13 mouse cellular contexts compared by ENCODE assay signal in the genomic region with DNA sequence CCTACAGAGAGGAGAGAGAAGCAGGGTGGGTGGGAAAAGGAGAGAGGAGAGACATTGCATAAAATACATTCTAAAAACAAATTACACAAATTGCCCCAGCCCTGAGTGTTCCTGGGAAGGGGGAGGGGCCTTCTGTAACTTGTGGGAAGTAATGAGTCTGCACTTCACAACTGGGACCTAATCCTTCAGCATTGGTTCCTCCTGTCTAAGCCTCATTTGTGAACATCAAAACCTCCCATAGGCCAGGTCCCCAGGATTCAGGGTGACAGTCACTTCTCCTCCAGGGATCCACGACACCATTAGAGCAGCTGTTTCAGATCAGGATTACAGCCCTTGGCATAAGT.
DNase-seq lines count a peak whose midpoint lies in the region; ATAC-seq lines count a peak whose summit lies in the region.
"Had no signal": no experiment of that assay in that cellular context is flagged by ENCODE, and none has a peak within 500 bp of the region (broad histone marks: within the 10 kb centered on the region; RNA-seq: fewer than 3 reads in every experiment).

No protein-coding gene starts in this region.

- no peaks in the 10 kb centered on the region for H3K27me3 ChIP-seq in neural tube, embryonic 11.5 days (ENCODE audit: control insufficient read depth, insufficient read depth, low read length)
- peaks cover 8% of the 10 kb centered on the region for H3K27me3 ChIP-seq in hindbrain, embryonic 13.5 days
- H3K27me3 ChIP-seq in midbrain, embryonic 12.5 days, result peaks cover 41% of the 10 kb centered on the region
- H3K27me3 ChIP-seq: megakaryocyte, embryonic 14.5 days had no signal

- no peak overlapping the region for H3K4me3 ChIP-seq in neural tube, embryonic 11.5 days (ENCODE audit: low read depth, low read length)
- no peak overlapping the region for H3K4me3 ChIP-seq in hindbrain, embryonic 13.5 days
- no peak overlapping the region for H3K4me3 ChIP-seq in midbrain, embryonic 12.5 days
- H3K4me3 ChIP-seq: megakaryocyte, embryonic 14.5 days had no signal

- H3K9me3 ChIP-seq in neural tube, embryonic 11.5 days (ENCODE audit: control insufficient read depth, low read length), result no peaks in the 10 kb centered on the region
- no peaks in the 10 kb centered on the region for H3K9me3 ChIP-seq in hindbrain, embryonic 13.5 days
- no peaks in the 10 kb centered on the region for H3K9me3 ChIP-seq in midbrain, embryonic 12.5 days
- H3K9me3 ChIP-seq: megakaryocyte, embryonic 14.5 days had no signal

- WGBS in neural tube, embryonic 11.5 days, result 19% methylated on average over 1 of the region's 1 CpGs
- 31% methylated on average over 1 of the region's 1 CpGs for WGBS in hindbrain, embryonic 13.5 days
- WGBS in midbrain, embryonic 12.5 days, result 5% methylated on average over 1 of the region's 1 CpGs

- H3K9ac ChIP-seq in neural tube, embryonic 11.5 days (ENCODE audit: low read length), result no peak overlapping the region
- H3K9ac ChIP-seq in hindbrain, embryonic 13.5 days, result no peak overlapping the region
- H3K9ac ChIP-seq in midbrain, embryonic 12.5 days (replicated peaks), result no peak overlapping the region

- no peaks in the 10 kb centered on the region for H3K36me3 ChIP-seq in neural tube, embryonic 11.5 days (ENCODE audit: control insufficient read depth, insufficient read depth, low read length)
- H3K36me3 ChIP-seq in hindbrain, embryonic 13.5 days, result no peaks in the 10 kb centered on the region
- H3K36me3 ChIP-seq in midbrain, embryonic 12.5 days, result no peaks in the 10 kb centered on the region

- 0 out of 2 replicates have a peak, but pooled peaks cover 2% of the 10 kb centered on the region for H3K4me1 ChIP-seq in neural tube, embryonic 11.5 days (ENCODE audit: control insufficient read depth, insufficient read depth, low read length)
- peaks cover 17% of the 10 kb centered on the region for H3K4me1 ChIP-seq in hindbrain, embryonic 13.5 days (replicated peaks)
- peaks cover 20% of the 10 kb centered on the region for H3K4me1 ChIP-seq in midbrain, embryonic 12.5 days
- H3K4me1 ChIP-seq: megakaryocyte, embryonic 14.5 days had no signal

- no peak for DNase-seq in neural tube, embryonic 11.5 days (ENCODE audit: low spot score)
- no peak for DNase-seq in neural tube, embryonic 10.5 days (ENCODE audit: extremely low spot score, low spot score)
- no peak for DNase-seq in thymus, postnatal 4 days
- DNase-seq in right cerebral cortex, postnatal 14 days, result no peak
- no peak for DNase-seq in layer of hippocampus, adult 8-10 months (ENCODE audit: low spot score in 2 of 2)
- DNase-seq in layer of hippocampus, postnatal 14 days (ENCODE audit: low spot score in 2 of 2), result no peak
- DNase-seq: cerebellum, adult 9-10 months; gastrocnemius, postnatal 25 days; kidney, postnatal 10 days had no signal

- H3K4me2 ChIP-seq in neural tube, embryonic 11.5 days (ENCODE audit: low read depth), result peak overlapping the region; percentile 28
- peak overlapping the region; percentile 44 for H3K4me2 ChIP-seq in hindbrain, embryonic 13.5 days
- peak overlapping the region; percentile 28 for H3K4me2 ChIP-seq in midbrain, embryonic 12.5 days (replicated peaks)

- 0 out of 2 replicates have a peak, but pooled peaks have one; percentile 31 for ATAC-seq in neural tube, embryonic 11.5 days (ENCODE audit: insufficient read depth, low FRiP score, low TSS enrichment)
- peak; percentile 46; the same call in 1 of the 2 replicates for ATAC-seq in hindbrain, embryonic 13.5 days (ENCODE audit: low FRiP score)
- peak; percentile 81; the same call in 1 of the 2 replicates for ATAC-seq in midbrain, embryonic 12.5 days (ENCODE audit: low FRiP score, low read depth)
- ATAC-seq: inflammation-experienced regulatory T-cells, adult 6 months had no signal

- H3K27ac ChIP-seq in neural tube, embryonic 11.5 days (ENCODE audit: low read depth, low read length), result no peak overlapping the region
- H3K27ac ChIP-seq in hindbrain, embryonic 13.5 days, result no peak overlapping the region
- H3K27ac ChIP-seq in midbrain, embryonic 12.5 days (replicated peaks), result no peak overlapping the region

Comparison
In these comparisons a context has a peak if more than half of its experiments do, and no peak if none do; other contexts are left out.
1. ATAC-seq: peak in every context shown above with its lines; median percentile 81 in midbrain, embryonic 12.5 days; 46 in hindbrain, embryonic 13.5 days; 31 in neural tube, embryonic 11.5 days.